Mouse (Mus musculus) cortical plate, adult 2 months (tissue): ENCODE measurements around the gene Dapp1. TPM values are rescaled to one million over a fixed set of nuclear protein-coding genes. Genes with fewer than 3 reads are reported as not detected.
"Not testable (repeated sequence)": the region's sequence is repeated elsewhere in the genome, so short reads cannot be mapped to it uniquely, and the experiment has no call there.

Source experiments
- H3K27ac ChIP-seq: fragments of 200-500 bp; 2 replicates; pipeline ENCODE4 v1.5.1; 2012; ENCODE audit warnings: low read length, control low read depth, inconsistent platforms; ENCODE audit not compliant: insufficient read depth
- H3K4me1 ChIP-seq: fragments of 200-500 bp; 2 replicates; pipeline ENCODE4 v1.6.1; 2011; ENCODE audit warnings: low read length; ENCODE audit not compliant: control insufficient read depth, insufficient read depth
- H3K4me3 ChIP-seq: fragments of 200-500 bp; 2 replicates; pipeline ENCODE4 v1.5.1; 2011; ENCODE audit warnings: mild to moderate bottlenecking, low read length, control low read depth; ENCODE audit not compliant: insufficient read depth
- CTCF ChIP-seq: fragments of 200-500 bp; IDR thresholded peaks from 2 replicates; pipeline ENCODE4 v1.5.1; 2011; ENCODE audit warnings: mild to moderate bottlenecking, control low read depth, low read length; ENCODE audit not compliant: insufficient read depth; ENCODE audit errors: extremely low read depth
- POLR2A ChIP-seq: fragments of 200-500 bp; IDR thresholded peaks from 2 replicates; pipeline ENCODE4 v1.6.1; 2011; ENCODE audit warnings: mild to moderate bottlenecking, low read length, control low read depth; ENCODE audit not compliant: insufficient read depth; ENCODE audit errors: extremely low read depth
- polyA plus RNA-seq: library from polyadenylated mRNA; depleted of rRNA; stranded (reverse); fragments of >200 nt; gene quantifications from 2 replicates; pipeline ENCODE4 v1.2.3, GENCODE M21; 2012

Dapp1 gene
- polyA plus RNA-seq, 1 experiment = 5.5 TPM

DNA sequence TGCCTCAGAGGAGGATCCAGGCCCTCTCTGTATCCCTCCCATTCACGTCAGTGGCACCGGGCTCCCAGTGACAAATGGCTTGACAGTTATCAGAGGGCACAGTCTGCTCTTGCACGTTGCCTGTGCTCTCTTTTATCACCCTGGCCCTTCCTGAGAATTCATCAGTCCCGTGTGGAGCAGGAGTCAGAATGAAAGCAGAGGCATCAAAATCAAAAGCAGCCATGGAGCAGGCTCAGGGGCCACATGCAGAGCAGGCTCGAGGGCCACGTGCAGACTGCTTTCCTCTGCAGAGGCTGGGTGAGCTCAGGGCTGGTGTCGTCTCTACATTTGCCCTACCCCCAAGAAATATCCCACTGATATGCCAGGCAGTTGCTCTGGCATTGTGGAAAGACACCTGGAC is 29.5 kb downstream of the Dapp1 start:
- H3K27ac ChIP-seq = 0 out of 2 replicates have a peak overlapping the region, but pooled peaks have one; percentile 30
- TF ChIP-seq POLR2A (no peak), CTCF (no peak)
- H3K4me3 ChIP-seq = no peak overlapping the region
- peaks cover 2% of the 10 kb centered on the region; the same call in 1 of the 2 replicates for H3K4me1 ChIP-seq

DNA sequence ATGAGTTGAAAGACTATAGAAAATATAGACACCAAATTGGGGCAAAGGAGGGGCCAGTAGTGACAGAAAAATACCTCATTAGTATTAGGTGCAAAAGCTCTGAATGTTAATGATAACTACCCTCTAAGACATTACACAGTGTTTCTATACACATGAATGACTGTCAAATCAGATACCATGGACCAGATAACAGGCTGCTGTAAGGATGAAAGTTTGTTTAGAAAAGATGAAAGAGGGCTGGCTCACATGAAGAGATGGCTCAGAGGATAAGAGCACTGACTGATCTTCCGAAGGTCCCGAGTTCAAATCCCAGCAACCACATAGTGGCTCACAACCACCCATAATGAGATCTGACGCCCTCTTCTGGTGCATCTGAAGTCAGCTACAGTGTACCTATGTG is 30.0 kb downstream of the Dapp1 start:
- H3K4me1 ChIP-seq, H3K27ac ChIP-seq, H3K4me3 ChIP-seq: not testable (repeated sequence)

DNA sequence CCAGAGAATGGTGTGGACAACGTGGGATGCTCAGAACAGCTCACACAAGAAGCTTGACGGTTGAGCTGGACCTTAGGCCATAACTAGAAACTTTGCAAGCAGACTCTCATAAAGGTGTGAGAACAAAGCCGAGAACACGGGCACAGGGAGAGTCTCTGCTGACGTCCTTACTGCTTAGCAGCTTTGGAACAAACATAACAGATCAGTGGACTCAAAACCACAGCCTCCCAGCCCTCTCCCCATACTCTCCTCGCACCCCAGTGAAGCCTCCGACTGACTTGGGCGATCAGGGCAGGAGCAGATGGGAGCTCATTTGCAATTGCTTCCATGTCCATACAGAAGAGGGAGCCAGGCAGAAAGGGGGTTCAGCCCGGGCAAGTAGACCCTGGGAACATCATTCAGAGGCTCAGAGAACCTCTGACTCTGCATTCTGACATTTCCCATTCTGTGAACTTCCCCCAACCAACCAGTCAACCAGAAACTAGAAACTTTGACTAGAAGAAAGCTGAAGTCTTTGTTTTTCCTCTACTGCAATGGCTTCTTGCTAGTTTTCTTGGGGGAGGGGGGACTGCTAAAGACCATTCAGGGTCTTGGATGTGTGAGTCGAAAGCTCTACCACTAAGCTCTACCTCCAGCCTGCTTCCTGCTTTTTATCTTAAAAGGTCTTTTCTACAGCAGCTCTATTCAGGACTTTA is 31.0 kb downstream of the Dapp1 start:
- Histone ChIP-seq H3K4me3 (no peak overlapping the region), H3K27ac (no peak overlapping the region), H3K4me1 (peaks cover 2% of the 10 kb centered on the region; the same call in 1 of the 2 replicates)
- TF ChIP-seq POLR2A (no peak), CTCF (no peak)

GRCm38 (mm10) chr3:137947525-137947924 is 33.8 kb downstream of the Dapp1 start:
- TF ChIP-seq CTCF = no peak
- no peak for TF ChIP-seq POLR2A
- no peak overlapping the region for H3K27ac ChIP-seq
- peaks cover 2% of the 10 kb centered on the region; the same call in 1 of the 2 replicates for H3K4me1 ChIP-seq
- H3K4me3 ChIP-seq = no peak overlapping the region

- Histone ChIP-seq H3K4me3 (no peak overlapping the region), H3K27ac (no peak overlapping the region; the same call in 1 of the 2 replicates)
- TF ChIP-seq CTCF (no peak), POLR2A (no peak)
Observed at GRCm38 (mm10) chr3:137946827-137947226, 34.5 kb downstream of the Dapp1 start.

GRCm38 (mm10) chr3:137943737-137944154 is 37.6 kb downstream of the Dapp1 start:
- TF ChIP-seq CTCF (no peak), POLR2A (no peak)
- Histone ChIP-seq H3K27ac (no peak overlapping the region), H3K4me1 (no peaks in the 10 kb centered on the region), H3K4me3 (no peak overlapping the region)

More at GRCm38 (mm10) chr3:137946827-137947226, 34.5 kb downstream of the Dapp1 start:
- H3K4me1 ChIP-seq = no peaks in the 10 kb centered on the region

DNA sequence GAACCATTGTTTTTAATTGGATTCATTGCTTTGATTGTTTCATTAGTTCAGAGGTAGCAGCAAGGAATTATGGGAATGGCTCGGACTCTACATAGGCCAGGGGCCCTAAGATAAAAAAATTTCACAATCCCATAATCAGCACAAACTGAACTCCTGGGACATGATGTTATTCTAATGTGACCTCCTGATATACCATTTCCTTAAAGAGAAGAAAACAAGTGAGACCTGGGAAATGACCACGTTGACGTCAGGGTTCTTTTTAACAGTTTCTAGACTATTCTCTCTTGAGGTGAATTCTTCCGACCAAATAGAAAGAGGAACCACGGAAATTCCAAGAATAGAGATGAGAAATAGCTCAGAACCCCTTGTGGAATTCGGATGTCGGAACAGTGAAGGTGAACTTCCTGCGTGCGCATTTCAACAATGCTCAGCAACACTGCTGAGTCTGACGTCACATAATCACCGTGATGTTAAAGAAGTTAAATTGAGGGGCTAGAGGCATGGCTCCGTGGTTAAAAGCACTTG is 39.2 kb downstream of the Dapp1 start:
- Histone ChIP-seq H3K27ac (no peak overlapping the region), H3K4me1 (no peaks in the 10 kb centered on the region), H3K4me3 (no peak overlapping the region)
- TF ChIP-seq POLR2A (no peak), CTCF (no peak)

DNA sequence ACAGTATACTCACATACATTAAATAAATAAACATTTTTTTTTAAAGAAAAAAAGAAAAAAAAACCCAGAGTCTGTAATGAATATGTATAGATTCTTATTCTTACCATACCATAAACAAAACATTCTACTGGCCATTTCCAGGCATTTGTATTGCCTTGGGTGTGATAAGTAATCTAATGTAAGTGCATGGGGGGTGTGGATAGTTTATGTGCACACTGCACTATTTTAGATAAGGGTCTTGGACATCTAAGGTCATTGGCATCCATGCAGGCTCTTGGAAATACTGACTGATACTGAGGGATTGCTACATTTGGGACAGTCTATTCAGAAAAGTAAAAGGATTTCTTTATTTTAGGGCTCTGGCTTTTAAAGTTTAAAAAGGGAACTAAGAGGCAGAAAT is 39.8 kb downstream of the Dapp1 start:
- no peak overlapping the region for H3K27ac ChIP-seq
- H3K4me1 ChIP-seq = no peaks in the 10 kb centered on the region
- no peak overlapping the region for H3K4me3 ChIP-seq
- TF ChIP-seq POLR2A = no peak
- no peak for TF ChIP-seq CTCF

DNA sequence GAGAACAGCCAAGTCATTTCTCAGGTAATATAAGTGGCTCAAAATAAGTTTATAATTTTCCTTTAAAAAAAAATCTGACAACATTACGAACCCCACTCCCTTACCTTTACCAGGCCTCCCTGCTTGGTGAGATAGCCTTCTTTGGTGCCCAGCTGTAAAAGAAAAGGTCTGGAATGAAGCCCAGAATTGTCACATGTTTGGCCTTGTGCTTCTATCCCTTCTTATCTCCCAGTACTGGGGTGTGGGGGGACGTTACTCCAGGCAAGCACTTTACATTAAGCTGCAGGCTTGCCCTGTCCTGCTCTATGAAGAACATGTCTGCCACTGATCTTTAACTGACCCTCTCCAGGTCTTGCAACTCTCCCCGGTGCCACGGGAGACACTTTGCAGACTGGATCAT is 40.6 kb downstream of the Dapp1 start:
- Histone ChIP-seq H3K27ac (no peak overlapping the region), H3K4me1 (no peaks in the 10 kb centered on the region), H3K4me3 (no peak overlapping the region)
- TF ChIP-seq POLR2A (no peak), CTCF (no peak)

GRCm38 (mm10) chr3:137938608-137939007 is 42.7 kb downstream of the Dapp1 start:
- no peak for TF ChIP-seq POLR2A
- peak; percentile 41; the same call in 1 of the 2 replicates for TF ChIP-seq CTCF
- H3K4me3 ChIP-seq = no peak overlapping the region
- H3K27ac ChIP-seq = no peak overlapping the region
- H3K4me1 ChIP-seq = no peaks in the 10 kb centered on the region
